Mouse (Mus musculus) skeletal muscle tissue, adult 2 months (tissue): ENCODE measurements around the gene Wrnip1.
"Not testable (repeated sequence)": the region's sequence is repeated elsewhere in the genome, so short reads cannot be mapped to it uniquely, and the experiment has no call there.

Experiments used
- DNase-seq: peaks from one replicate; pipeline ENCODE4 v3.0.0-alpha.2; 2012; ENCODE audit warnings: low read depth, low spot score

The Wrnip1 gene

DNA sequence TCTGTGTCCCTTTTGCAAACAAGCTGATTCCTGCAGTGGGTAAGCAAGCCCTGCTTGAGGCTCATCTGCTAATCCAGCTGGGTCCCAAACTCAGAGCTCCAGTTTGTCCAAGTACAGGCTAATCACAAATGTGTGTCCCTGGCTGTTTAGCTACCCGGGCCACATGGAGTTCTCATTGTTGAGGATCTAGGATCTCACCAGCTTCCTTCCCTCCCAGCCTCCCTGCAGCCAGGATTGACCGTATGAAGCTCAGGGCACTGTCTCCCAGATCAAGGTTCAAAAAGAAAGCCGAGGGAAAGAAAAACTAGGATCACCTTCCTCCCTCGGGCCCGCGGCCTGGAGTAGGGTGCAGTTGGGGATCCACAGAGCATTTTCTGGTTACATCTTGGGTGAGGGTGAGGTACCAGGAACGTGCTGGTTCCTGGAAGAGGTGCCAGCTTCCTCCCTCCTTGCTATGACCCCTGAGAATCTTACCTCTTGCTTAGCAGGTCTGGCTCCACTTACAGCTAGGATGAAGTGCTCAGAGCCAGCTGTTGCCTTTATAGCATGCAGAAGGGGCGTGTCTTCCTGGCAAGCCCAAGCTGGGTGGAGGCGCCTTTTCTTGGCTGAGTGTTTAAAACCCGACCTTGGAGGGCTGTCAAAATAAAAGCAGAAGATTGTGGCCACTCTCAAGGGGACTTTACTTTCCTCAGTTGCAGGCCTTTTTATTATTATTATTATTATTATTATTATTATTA lies 49.0 kb downstream of the Wrnip1 start, which contains the start of gene Serpinb1a:
Gene Serpinb1a, minus strand, starts transcription at position 518 of the 737 bp plus-strand sequence.
- DNase-seq, result peak; percentile 82

DNA sequence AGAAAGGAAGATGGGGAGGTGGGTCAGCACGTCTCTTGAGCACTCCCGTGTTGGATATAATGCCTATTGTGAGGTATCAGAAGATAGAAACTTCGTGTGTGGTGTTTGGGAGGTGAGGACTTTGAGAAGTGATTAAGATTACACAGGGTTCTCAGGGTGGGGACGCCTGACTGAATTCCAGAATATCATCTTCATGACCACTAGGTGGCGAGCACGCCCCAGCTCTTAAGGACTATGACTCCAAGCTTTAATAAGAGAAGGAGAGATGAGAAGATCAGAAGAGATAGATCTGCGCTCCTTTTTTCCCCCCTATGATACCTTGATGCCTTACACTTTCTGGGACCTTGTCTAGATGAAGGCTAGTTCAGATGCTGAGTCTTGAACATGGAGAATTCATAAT lies 50.1 kb downstream of the Wrnip1 start:
- peak; percentile 61 for DNase-seq

DNA sequence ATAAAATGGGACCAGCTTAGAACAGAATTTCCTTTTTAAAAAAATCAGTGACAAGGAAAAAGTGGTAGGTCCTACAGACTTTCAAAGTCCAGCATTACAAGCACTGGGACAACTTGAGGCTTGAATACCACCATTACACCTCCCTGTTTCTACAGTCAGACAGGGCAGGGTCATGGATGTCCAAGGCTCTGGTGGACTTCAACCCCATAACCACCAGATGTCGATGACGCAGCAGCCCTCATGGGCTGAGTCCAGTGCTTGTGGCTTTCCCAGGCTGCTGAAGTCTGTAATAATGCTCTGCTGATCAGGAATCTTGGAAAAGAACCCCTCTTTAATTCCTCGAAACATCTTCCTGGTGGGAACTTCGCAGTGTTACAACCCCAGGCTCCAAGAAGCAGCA lies 50.7 kb downstream of the Wrnip1 start:
- no peak for DNase-seq

DNA sequence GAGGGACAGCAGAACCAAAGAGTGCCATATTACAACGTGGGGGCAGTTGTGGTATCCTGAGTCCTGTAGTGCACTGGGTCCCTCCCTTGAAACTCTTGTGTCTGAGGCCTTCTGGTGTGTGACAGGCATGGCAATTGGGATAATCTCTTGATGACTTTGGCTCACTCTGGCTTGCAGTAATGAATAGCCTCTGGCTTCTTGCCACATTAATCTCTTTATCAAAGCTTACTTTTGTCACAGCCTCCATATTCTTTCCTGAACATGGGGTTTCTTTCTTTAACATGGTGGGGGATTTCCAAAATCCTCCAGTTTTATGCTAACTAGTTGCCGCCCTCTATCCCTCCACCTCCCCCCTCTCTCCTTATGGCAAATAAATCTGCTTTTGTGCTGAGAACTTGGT lies 51.2 kb downstream of the Wrnip1 start:
- DNase-seq, result no peak

DNA sequence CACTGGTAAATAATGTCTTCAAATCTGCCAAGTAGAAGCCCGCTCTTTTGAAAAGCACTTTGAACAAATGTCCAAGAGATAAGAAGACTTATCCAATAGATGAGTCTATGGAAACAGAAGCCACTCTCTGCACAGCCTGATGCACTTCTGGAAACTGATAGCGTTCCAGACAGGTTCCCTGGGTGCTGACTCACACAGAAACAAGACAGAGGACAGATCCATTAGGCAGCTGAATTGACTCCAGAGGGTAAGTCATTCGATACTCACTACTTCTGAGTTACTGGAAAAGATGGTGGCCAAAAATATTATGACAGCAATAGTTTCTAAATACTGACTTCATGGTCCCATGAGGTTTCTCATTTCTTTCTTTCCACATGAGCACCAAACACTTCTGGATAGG lies 59.0 kb downstream of the Wrnip1 start:
- DNase-seq, result peak; percentile 54

DNA sequence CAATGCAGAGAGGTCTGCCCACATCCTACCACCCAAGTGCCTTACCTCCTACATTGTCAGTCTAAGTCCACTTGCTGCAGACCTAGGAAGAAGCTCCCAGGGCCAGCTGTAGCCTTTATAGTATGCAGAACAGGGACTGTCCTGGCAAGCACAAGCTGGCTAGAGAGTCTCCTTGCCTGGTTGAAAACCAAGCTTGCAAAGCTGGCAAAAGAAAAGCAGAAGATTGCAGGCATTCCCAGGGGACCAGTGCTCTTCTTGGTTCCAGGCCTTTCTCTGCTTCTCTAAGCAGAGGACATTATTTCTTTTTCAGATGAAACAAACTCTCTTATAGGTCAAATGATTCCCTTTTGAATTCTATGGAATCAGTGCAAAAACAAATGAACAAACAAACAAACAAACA lies 61.6 kb downstream of the Wrnip1 start:
- DNase-seq, result peak; percentile 36

DNA sequence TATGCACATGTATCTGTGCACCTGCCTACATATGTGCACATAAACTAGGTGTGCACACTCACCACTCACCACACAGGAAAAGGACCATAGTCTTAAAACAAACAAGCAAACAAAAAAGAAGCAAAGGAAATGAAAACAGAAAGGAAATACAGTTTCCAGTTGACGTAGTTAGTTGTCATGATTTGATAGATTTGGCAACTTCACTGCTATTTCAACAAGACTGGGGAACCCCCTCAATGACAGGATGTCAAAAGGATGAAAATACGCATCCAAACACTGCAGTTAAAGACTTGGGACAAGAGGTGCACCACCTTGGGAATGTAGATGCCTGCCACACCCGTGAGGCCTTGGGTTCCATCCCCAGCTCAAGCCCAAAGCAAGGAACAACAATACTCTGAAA lies 62.7 kb downstream of the Wrnip1 start:
- not testable (repeated sequence) for DNase-seq

DNA sequence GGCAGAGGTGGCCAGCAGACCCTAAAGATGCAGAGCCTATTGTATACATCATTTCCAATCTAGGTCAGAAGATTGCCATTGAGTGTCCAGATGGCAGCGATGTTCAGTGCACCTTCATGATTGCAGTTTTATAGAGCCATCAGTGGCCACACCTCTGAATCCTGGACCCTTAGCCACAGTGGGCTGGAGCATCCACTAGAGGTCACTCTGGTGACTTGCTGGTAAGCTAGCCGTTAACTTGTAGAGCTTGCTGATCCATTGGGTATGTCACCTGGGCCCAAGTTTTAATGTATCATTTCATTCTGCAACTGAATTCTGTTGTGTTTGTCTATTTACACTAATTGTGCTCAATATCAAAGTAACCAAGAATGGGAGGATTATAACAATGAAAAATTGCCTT lies 63.8 kb downstream of the Wrnip1 start:
- DNase-seq, result no peak

DNA sequence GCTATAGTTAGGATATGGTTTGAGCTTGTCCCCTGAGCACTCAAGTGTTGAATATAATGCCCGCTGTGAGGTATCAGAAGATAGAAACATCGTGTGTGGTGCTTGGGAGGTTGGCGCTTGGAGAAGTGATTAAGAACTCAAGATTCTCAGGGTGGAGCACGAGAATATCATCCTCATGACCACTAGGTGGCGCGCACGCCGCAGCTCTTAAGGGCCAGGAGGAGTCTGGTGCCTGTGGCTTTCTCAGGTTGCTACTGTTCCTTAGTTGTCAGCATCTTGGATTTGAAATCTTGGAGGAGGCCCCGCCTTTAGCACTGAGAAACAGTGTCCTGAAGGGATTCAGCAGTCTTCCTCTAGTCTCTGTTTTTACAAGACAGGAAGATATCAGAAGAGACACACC lies 64.6 kb downstream of the Wrnip1 start:
- peak; percentile 80 for DNase-seq

DNA sequence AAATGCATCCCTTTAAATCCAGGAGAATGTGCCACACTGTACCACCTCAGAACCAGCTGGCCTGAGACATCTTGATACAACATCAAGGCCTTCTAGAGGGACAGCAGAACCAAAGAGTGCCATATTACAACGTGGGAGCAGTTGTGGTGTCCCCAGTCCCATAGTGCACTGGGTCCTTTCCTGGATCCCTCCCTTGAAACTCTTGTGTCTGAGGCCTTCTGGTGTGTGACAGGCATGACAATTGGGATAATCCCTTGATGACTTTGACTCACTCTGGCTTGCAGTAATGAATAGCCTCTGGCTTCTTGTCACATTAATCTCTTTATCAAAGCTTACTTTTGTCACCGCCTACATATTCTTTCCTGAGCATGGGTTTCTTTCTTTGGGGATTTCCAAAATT lies 65.2 kb downstream of the Wrnip1 start:
- DNase-seq, result no peak

DNA sequence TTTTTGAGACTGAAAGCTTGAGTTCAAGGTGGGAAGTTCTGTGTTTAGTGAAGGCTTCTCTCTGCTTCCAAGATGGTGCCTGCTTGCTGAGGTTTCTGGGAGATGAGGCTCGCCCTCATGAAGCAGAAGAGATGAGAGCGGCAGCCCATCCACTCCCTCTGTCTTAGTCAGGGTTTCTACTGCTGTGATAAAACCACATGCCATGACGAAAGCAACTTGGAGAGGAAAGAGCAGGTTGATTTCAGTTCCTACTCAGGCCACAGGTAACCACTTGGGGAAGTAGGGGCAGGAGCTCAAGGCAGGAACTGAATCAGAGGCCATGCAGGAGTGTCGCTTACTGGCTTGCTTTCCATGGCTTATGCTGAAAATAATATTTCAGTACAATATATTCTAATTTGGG lies 66.4 kb downstream of the Wrnip1 start:
- DNase-seq, result not testable (repeated sequence)

DNA sequence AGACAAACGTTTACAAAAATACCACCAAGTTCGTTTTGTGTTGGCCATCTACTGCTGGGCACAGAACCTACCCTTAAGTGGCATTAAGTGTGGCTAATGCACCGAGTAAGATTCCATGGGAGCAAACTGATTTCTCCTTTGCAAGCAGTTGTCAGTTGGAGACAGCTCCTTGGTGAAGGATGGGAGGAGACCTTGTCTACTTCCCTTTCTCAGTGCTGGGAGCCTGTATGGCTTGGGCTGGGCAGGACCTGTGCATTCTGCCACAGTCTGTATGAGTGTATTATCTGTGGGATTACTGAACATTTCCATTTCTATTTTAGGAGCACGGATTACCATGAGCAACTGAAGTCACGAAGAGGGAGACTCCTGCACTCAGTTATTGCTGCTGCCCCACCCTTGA lies 67.0 kb downstream of the Wrnip1 start:
- no peak for DNase-seq
